Mouse (Mus musculus): ENCODE data around the gene Grpel1.

Grpel1 gene

GRCm38 (mm10) chr5:36461231-36461630 is 3.6 kb upstream of the Grpel1 start:
- no peak for DNase-seq (ENCODE audit: low read depth, low spot score)

GRCm38 (mm10) chr5:36462810-36463209 is 2.0 kb upstream of the Grpel1 start:
- DNase-seq (ENCODE audit: low read depth, low spot score): peak; percentile 81

GRCm38 (mm10) chr5:36463391-36463790 is 1.4 kb upstream of the Grpel1 start:
- no peak for DNase-seq (ENCODE audit: low read depth, low spot score)

GRCm38 (mm10) chr5:36465889-36466288 is 1.1 kb downstream of the Grpel1 start:
- DNase-seq (ENCODE audit: low read depth, low spot score): no peak

- no peak for DNase-seq (ENCODE audit: low read depth, low spot score)
Measured at GRCm38 (mm10) chr5:36471206-36471605, 6.4 kb downstream of the Grpel1 start.

- DNase-seq (ENCODE audit: low read depth, low spot score): no peak
Measured at GRCm38 (mm10) chr5:36472876-36473655, 8.3 kb downstream of the Grpel1 start.

- peak; percentile 77 for DNase-seq (ENCODE audit: low read depth, low spot score)
Measured at GRCm38 (mm10) chr5:36474283-36474682, 9.5 kb downstream of the Grpel1 start.

- no peak for DNase-seq (ENCODE audit: low read depth, low spot score)
Measured at GRCm38 (mm10) chr5:36477486-36477885, 12.7 kb downstream of the Grpel1 start.

- no peak for DNase-seq (ENCODE audit: low read depth, low spot score)
Measured at GRCm38 (mm10) chr5:36478540-36479420, 14.0 kb downstream of the Grpel1 start.

- no peak for DNase-seq (ENCODE audit: low read depth, low spot score)
Measured at GRCm38 (mm10) chr5:36479735-36480134, 14.9 kb downstream of the Grpel1 start.

- no peak for DNase-seq (ENCODE audit: low read depth, low spot score)
Measured at GRCm38 (mm10) chr5:36480398-36480797, 15.6 kb downstream of the Grpel1 start.

- DNase-seq (ENCODE audit: low read depth, low spot score): no peak
Measured at GRCm38 (mm10) chr5:36481114-36481513, 16.3 kb downstream of the Grpel1 start.

GRCm38 (mm10) chr5:36483203-36484101 is 18.7 kb downstream of the Grpel1 start:
- peak; percentile 60 for DNase-seq (ENCODE audit: low read depth, low spot score)

- DNase-seq (ENCODE audit: low read depth, low spot score): peak; percentile 99
Measured at GRCm38 (mm10) chr5:36484171-36484990, 19.6 kb downstream of the Grpel1 start, which contains the start of the genes Tada2b and Ccdc96. Gene Tada2b, minus strand, starts transcription at chr5:36484285. Gene Ccdc96, plus strand, starts transcription at chr5:36484588.

- no peak for DNase-seq (ENCODE audit: low read depth, low spot score)
Measured at GRCm38 (mm10) chr5:36485306-36485705, 20.5 kb downstream of the Grpel1 start.

GRCm38 (mm10) chr5:36489225-36489624 is 24.4 kb downstream of the Grpel1 start:
- peak; percentile 37 for DNase-seq (ENCODE audit: low read depth, low spot score)

- no peak for DNase-seq (ENCODE audit: low read depth, low spot score)
Measured at GRCm38 (mm10) chr5:36493919-36494318, 29.1 kb downstream of the Grpel1 start.

GRCm38 (mm10) chr5:36494709-36495108 is 29.9 kb downstream of the Grpel1 start:
- DNase-seq (ENCODE audit: low read depth, low spot score): no peak

GRCm38 (mm10) chr5:36505235-36505634 is 40.4 kb downstream of the Grpel1 start:
- no peak for DNase-seq (ENCODE audit: low read depth, low spot score)

- no peak for DNase-seq (ENCODE audit: low read depth, low spot score)
Measured at GRCm38 (mm10) chr5:36505643-36506042, 40.8 kb downstream of the Grpel1 start.

- no peak for DNase-seq (ENCODE audit: low read depth, low spot score)
Measured at GRCm38 (mm10) chr5:36508351-36508750, 43.6 kb downstream of the Grpel1 start.
